Mouse (Mus musculus) E14TG2a.4 (cell line): Measurements from ENCODE around the gene Dysf.

Source experiments
- H3K27me3 ChIP-seq: 2 replicates; pipeline ENCODE4 v1.6.1; 2014; ENCODE audit warnings: low read length, control low read depth; ENCODE audit not compliant: insufficient read depth
- H3K36me3 ChIP-seq: 2 replicates; pipeline ENCODE4 v1.6.1; 2014; ENCODE audit warnings: low read length, control low read depth; ENCODE audit not compliant: insufficient read depth
- H3K4me1 ChIP-seq: replicated peaks from 2 replicates; pipeline ENCODE4 v1.6.1; 2014; ENCODE audit warnings: low read depth, low read length, control low read depth
- H3K4me3 ChIP-seq: replicated peaks from 2 replicates; pipeline ENCODE4 v1.5.1; 2014; ENCODE audit warnings: mild to moderate bottlenecking, low read length
- H3K9me3 ChIP-seq: 2 replicates; pipeline ENCODE4 v1.6.1; 2014; ENCODE audit warnings: low read length, control low read depth
- CTCF ChIP-seq: conservative IDR thresholded peaks from 2 replicates; pipeline ENCODE4 v1.5.1; 2014; ENCODE audit warnings: low read length
- NANOG ChIP-seq: IDR thresholded peaks from 2 replicates; pipeline ENCODE4 v1.6.1; 2014; ENCODE audit warnings: borderline replicate concordance, low read length, mixed read lengths
- POU5F1 ChIP-seq: IDR thresholded peaks from 2 replicates; pipeline ENCODE4 v1.6.1; 2014; ENCODE audit warnings: low read length, borderline replicate concordance

Gene Dysf

GRCm38 (mm10) chr6:84110377-84110776 lies 102.0 kb downstream of the Dysf start:
- H3K36me3 ChIP-seq: no peaks in the 10 kb centered on the region
- H3K4me1 ChIP-seq: peaks cover 26% of the 10 kb centered on the region
- TF ChIP-seq POU5F1 (no peak), NANOG (no peak), CTCF (no peak)
- no peak overlapping the region for H3K4me3 ChIP-seq
- H3K27me3 ChIP-seq: peaks cover 62% of the 10 kb centered on the region
- no peaks in the 10 kb centered on the region for H3K9me3 ChIP-seq

GRCm38 (mm10) chr6:84111106-84111505 lies 102.7 kb downstream of the Dysf start:
- H3K36me3 ChIP-seq: no peaks in the 10 kb centered on the region
- H3K4me3 ChIP-seq: no peak overlapping the region
- H3K27me3 ChIP-seq: peaks cover 62% of the 10 kb centered on the region
- TF ChIP-seq POU5F1 (no peak), CTCF (no peak), NANOG (no peak)
- no peaks in the 10 kb centered on the region for H3K9me3 ChIP-seq
- H3K4me1 ChIP-seq: peaks cover 29% of the 10 kb centered on the region

- peaks cover 47% of the 10 kb centered on the region for H3K27me3 ChIP-seq
- peak overlapping the region; percentile 52 for H3K4me3 ChIP-seq
- no peaks in the 10 kb centered on the region for H3K9me3 ChIP-seq
- TF ChIP-seq POU5F1: no peak
- TF ChIP-seq NANOG: no peak
- no peaks in the 10 kb centered on the region for H3K36me3 ChIP-seq
- H3K4me1 ChIP-seq: peaks cover 28% of the 10 kb centered on the region
Observed at GRCm38 (mm10) chr6:84119731-84120530, 111.5 kb downstream of the Dysf start.

- TF ChIP-seq POU5F1 (no peak), CTCF (no peak), NANOG (no peak)
- Histone ChIP-seq H3K4me1 (peaks cover 8% of the 10 kb centered on the region), H3K36me3 (no peaks in the 10 kb centered on the region), H3K27me3 (peaks cover 17% of the 10 kb centered on the region), H3K4me3 (no peak overlapping the region), H3K9me3 (no peaks in the 10 kb centered on the region)
Observed at GRCm38 (mm10) chr6:84124609-84125008, 116.2 kb downstream of the Dysf start.

- Histone ChIP-seq H3K9me3 (no peaks in the 10 kb centered on the region), H3K4me3 (no peak overlapping the region), H3K36me3 (no peaks in the 10 kb centered on the region), H3K27me3 (peaks cover 15% of the 10 kb centered on the region), H3K4me1 (peaks cover 3% of the 10 kb centered on the region)
- TF ChIP-seq NANOG (no peak), CTCF (no peak), POU5F1 (no peak)
Observed at GRCm38 (mm10) chr6:84125101-84125500, 116.7 kb downstream of the Dysf start.

GRCm38 (mm10) chr6:84128229-84128628 lies 119.8 kb downstream of the Dysf start:
- no peaks in the 10 kb centered on the region for H3K36me3 ChIP-seq
- no peak overlapping the region for H3K4me3 ChIP-seq
- TF ChIP-seq CTCF (no peak), NANOG (no peak), POU5F1 (no peak)
- peaks cover 2% of the 10 kb centered on the region; the same call in 1 of the 2 replicates for H3K27me3 ChIP-seq
- no peaks in the 10 kb centered on the region for H3K9me3 ChIP-seq
- peaks cover 5% of the 10 kb centered on the region; the same call in 1 of the 2 replicates for H3K4me1 ChIP-seq

- no peak for TF ChIP-seq NANOG
- no peak for TF ChIP-seq CTCF
- TF ChIP-seq POU5F1: no peak
- Histone ChIP-seq H3K9me3 (no peaks in the 10 kb centered on the region), H3K4me3 (no peak overlapping the region), H3K4me1 (peaks cover 14% of the 10 kb centered on the region; the same call in 1 of the 2 replicates), H3K36me3 (no peaks in the 10 kb centered on the region), H3K27me3 (peaks cover 2% of the 10 kb centered on the region; the same call in 1 of the 2 replicates)
Observed at GRCm38 (mm10) chr6:84130867-84131266, 122.5 kb downstream of the Dysf start.

GRCm38 (mm10) chr6:84131539-84131938 lies 123.1 kb downstream of the Dysf start:
- peaks cover 6% of the 10 kb centered on the region; the same call in 1 of the 2 replicates for H3K27me3 ChIP-seq
- H3K36me3 ChIP-seq: no peaks in the 10 kb centered on the region
- H3K4me1 ChIP-seq: peaks cover 14% of the 10 kb centered on the region; the same call in 1 of the 2 replicates
- no peak overlapping the region for H3K4me3 ChIP-seq
- no peaks in the 10 kb centered on the region for H3K9me3 ChIP-seq
- no peak for TF ChIP-seq NANOG
- TF ChIP-seq POU5F1: no peak
- no peak for TF ChIP-seq CTCF
